Mouse (Mus musculus) forebrain, embryonic 15.5 days (tissue): ENCODE measurements at regions not wholly inside any gene's neighbourhood (a gene's known extent, or its start where the extent isn't known, plus 50 kb on each side); places are given as distances from the start of the nearest gene placed in this dataset.
"Not testable (repeated sequence)": the region's sequence is repeated elsewhere in the genome, so short reads cannot be mapped to it uniquely, and the experiment has no call there.

Experiments
- ATAC-seq: fragments of 200-750 bp; cut with Nextera tagmentation; replicated peaks from 2 replicates; pipeline ENCODE4 v1.8.0; 2017; ENCODE audit warnings: mild to moderate bottlenecking, moderate TSS enrichment, moderate library complexity
- H3K27ac ChIP-seq: fragments of 300-500 bp; sonication (generic); replicated peaks from 2 replicates; pipeline ENCODE4 v1.5.1; 2015; ENCODE audit warnings: mild to moderate bottlenecking, inconsistent platforms
- H3K27me3 ChIP-seq: fragments of 300-500 bp; sonication (generic); 2 replicates; pipeline ENCODE4 v1.6.1; 2015; ENCODE audit warnings: inconsistent platforms
- H3K36me3 ChIP-seq: fragments of 300-500 bp; sonication (generic); 2 replicates; pipeline ENCODE4 v1.6.1; 2015; ENCODE audit warnings: mild to moderate bottlenecking, inconsistent platforms
- H3K4me1 ChIP-seq: fragments of 300-500 bp; sonication (generic); 2 replicates; pipeline ENCODE4 v1.6.1; 2015; ENCODE audit warnings: inconsistent platforms
- H3K4me2 ChIP-seq: fragments of 300-500 bp; sonication (generic); replicated peaks from 2 replicates; pipeline ENCODE4 v1.6.1; 2015; ENCODE audit warnings: mild to moderate bottlenecking, inconsistent platforms
- H3K4me3 ChIP-seq: fragments of 300-500 bp; sonication (generic); 2 replicates; pipeline ENCODE4 v1.5.1; 2015; ENCODE audit warnings: mild to moderate bottlenecking, inconsistent platforms
- H3K9ac ChIP-seq: fragments of 300-500 bp; sonication (generic); replicated peaks from 2 replicates; pipeline ENCODE4 v1.6.1; 2015; ENCODE audit warnings: mild to moderate bottlenecking, inconsistent platforms
- H3K9me3 ChIP-seq: fragments of 300-500 bp; sonication (generic); 2 replicates; pipeline ENCODE4 v1.6.1; 2016; ENCODE audit warnings: inconsistent platforms
- WGBS: fragments of 180-500 bp; shearing (Covaris S2); methylation state at CpG from one replicate; pipeline ENCODE4 v1.1.7; 2015; ENCODE audit warnings: mixed read lengths; 5-methylcytosine and 5-hydroxymethylcytosine counted together

GRCm38 (mm10) chrX:131383501-131383900, 1634.0 kb downstream of the Diaph2 start:
- ATAC-seq, result no peak
- WGBS, result 93% methylated on average over 2 of the region's 2 CpGs
- H3K27me3 ChIP-seq, result no peaks in the 10 kb centered on the region

GRCm38 (mm10) chrX:131402189-131402588, 1652.6 kb downstream of the Diaph2 start:
- Histone ChIP-seq H3K9ac (no peak overlapping the region), H3K4me3 (no peak overlapping the region), H3K27ac (no peak overlapping the region), H3K27me3 (no peaks in the 10 kb centered on the region), H3K4me1 (no peaks in the 10 kb centered on the region), H3K9me3 (no peaks in the 10 kb centered on the region), H3K36me3 (no peaks in the 10 kb centered on the region), H3K4me2 (no peak overlapping the region)
- ATAC-seq, result no peak
- 75% methylated on average over 1 of the region's 1 CpGs for WGBS

More at GRCm38 (mm10) chrX:131383501-131383900, 1634.0 kb downstream of the Diaph2 start:
- Histone ChIP-seq H3K4me2 (no peak overlapping the region), H3K36me3 (no peaks in the 10 kb centered on the region), H3K9ac (no peak overlapping the region), H3K27ac (no peak overlapping the region), H3K4me3 (no peak overlapping the region), H3K4me1 (no peaks in the 10 kb centered on the region), H3K9me3 (no peaks in the 10 kb centered on the region)

- not testable (repeated sequence) for H3K4me3 ChIP-seq, H3K27ac ChIP-seq, H3K9me3 ChIP-seq, H3K4me2 ChIP-seq, H3K9ac ChIP-seq, H3K36me3 ChIP-seq, H3K27me3 ChIP-seq, ATAC-seq, H3K4me1 ChIP-seq
- WGBS, result 68% methylated on average over 2 of the region's 2 CpGs
Observed at GRCm38 (mm10) chrX:131402891-131403290, 1653.3 kb downstream of the Diaph2 start.

- H3K4me1 ChIP-seq, result no peaks in the 10 kb centered on the region
- WGBS, result 34% methylated on average over 2 of the region's 2 CpGs
Observed at GRCm38 (mm10) chrX:131406685-131407084, 1657.1 kb downstream of the Diaph2 start.

GRCm38 (mm10) chrX:131410567-131410966, 1661.0 kb downstream of the Diaph2 start:
- no peak for ATAC-seq
- no peak overlapping the region for H3K27ac ChIP-seq
- no peak overlapping the region for H3K9ac ChIP-seq
- no peak overlapping the region for H3K4me3 ChIP-seq
- no peaks in the 10 kb centered on the region for H3K27me3 ChIP-seq
- H3K36me3 ChIP-seq, result no peaks in the 10 kb centered on the region
- no peak overlapping the region for H3K4me2 ChIP-seq
- no peaks in the 10 kb centered on the region for H3K4me1 ChIP-seq
- H3K9me3 ChIP-seq, result no peaks in the 10 kb centered on the region

More at GRCm38 (mm10) chrX:131406685-131407084, 1657.1 kb downstream of the Diaph2 start:
- no peaks in the 10 kb centered on the region for H3K27me3 ChIP-seq
- H3K4me2 ChIP-seq, result no peak overlapping the region
- no peak overlapping the region for H3K9ac ChIP-seq
- H3K9me3 ChIP-seq, result no peaks in the 10 kb centered on the region
- no peak overlapping the region for H3K4me3 ChIP-seq
- no peak overlapping the region for H3K27ac ChIP-seq
- no peaks in the 10 kb centered on the region for H3K36me3 ChIP-seq
- ATAC-seq, result no peak

GRCm38 (mm10) chrX:131422178-131422577, 1672.6 kb downstream of the Diaph2 start:
- H3K9me3 ChIP-seq, result no peaks in the 10 kb centered on the region
- H3K36me3 ChIP-seq, result no peaks in the 10 kb centered on the region
- WGBS, result 85% methylated on average over 2 of the region's 2 CpGs

GRCm38 (mm10) chrX:131422811-131423210, 1673.3 kb downstream of the Diaph2 start:
- WGBS, result 83% methylated on average over 2 of the region's 2 CpGs
- Histone ChIP-seq H3K27me3 (no peaks in the 10 kb centered on the region), H3K9me3 (no peaks in the 10 kb centered on the region), H3K9ac (no peak overlapping the region), H3K36me3 (no peaks in the 10 kb centered on the region), H3K4me1 (no peaks in the 10 kb centered on the region), H3K4me3 (no peak overlapping the region), H3K4me2 (no peak overlapping the region), H3K27ac (no peak overlapping the region)
- no peak for ATAC-seq

More at GRCm38 (mm10) chrX:131422178-131422577, 1672.6 kb downstream of the Diaph2 start:
- no peaks in the 10 kb centered on the region for H3K4me1 ChIP-seq
- H3K27ac ChIP-seq, result no peak overlapping the region
- ATAC-seq, result no peak
- no peak overlapping the region for H3K9ac ChIP-seq
- no peak overlapping the region for H3K4me3 ChIP-seq
- no peak overlapping the region for H3K4me2 ChIP-seq
- no peaks in the 10 kb centered on the region for H3K27me3 ChIP-seq

GRCm38 (mm10) chrX:131434155-131434554, 1684.6 kb downstream of the Diaph2 start:
- H3K27ac ChIP-seq, result no peak overlapping the region
- H3K36me3 ChIP-seq, result no peaks in the 10 kb centered on the region
- H3K27me3 ChIP-seq, result no peaks in the 10 kb centered on the region
- H3K4me2 ChIP-seq, result no peak overlapping the region
- WGBS, result 27% methylated on average over 1 of the region's 1 CpGs
- no peak for ATAC-seq
- H3K4me3 ChIP-seq, result no peak overlapping the region
- no peak overlapping the region for H3K9ac ChIP-seq
- no peaks in the 10 kb centered on the region for H3K4me1 ChIP-seq
- no peaks in the 10 kb centered on the region for H3K9me3 ChIP-seq

GRCm38 (mm10) chrX:131452866-131453265, 1703.3 kb downstream of the Diaph2 start:
- Histone ChIP-seq H3K27me3 (no peaks in the 10 kb centered on the region), H3K4me2 (no peak overlapping the region), H3K4me1 (no peaks in the 10 kb centered on the region), H3K36me3 (no peaks in the 10 kb centered on the region), H3K9me3 (no peaks in the 10 kb centered on the region), H3K9ac (no peak overlapping the region), H3K4me3 (no peak overlapping the region), H3K27ac (no peak overlapping the region)
- ATAC-seq, result no peak
- WGBS, result 80% methylated on average over 2 of the region's 2 CpGs

GRCm38 (mm10) chrX:131460631-131461030, 1711.1 kb downstream of the Diaph2 start:
- no peak for ATAC-seq
- Histone ChIP-seq H3K4me2 (no peak overlapping the region), H3K9me3 (no peaks in the 10 kb centered on the region), H3K9ac (no peak overlapping the region), H3K4me1 (no peaks in the 10 kb centered on the region), H3K27me3 (no peaks in the 10 kb centered on the region), H3K4me3 (no peak overlapping the region), H3K27ac (no peak overlapping the region), H3K36me3 (no peaks in the 10 kb centered on the region)

GRCm38 (mm10) chrX:131489314-131489713, 1739.8 kb downstream of the Diaph2 start:
- H3K4me2 ChIP-seq, result no peak overlapping the region
- no peaks in the 10 kb centered on the region for H3K36me3 ChIP-seq
- ATAC-seq, result peak; percentile 74
- H3K27ac ChIP-seq, result no peak overlapping the region
- no peaks in the 10 kb centered on the region for H3K27me3 ChIP-seq
- no peak overlapping the region for H3K9ac ChIP-seq
- WGBS, result 35% methylated on average over 3 of the region's 3 CpGs
- H3K4me1 ChIP-seq, result no peaks in the 10 kb centered on the region
- no peak overlapping the region for H3K4me3 ChIP-seq
- H3K9me3 ChIP-seq, result no peaks in the 10 kb centered on the region

- Histone ChIP-seq H3K4me3 (no peak overlapping the region), H3K27me3 (no peaks in the 10 kb centered on the region), H3K4me2 (no peak overlapping the region), H3K9ac (no peak overlapping the region), H3K4me1 (no peaks in the 10 kb centered on the region), H3K27ac (no peak overlapping the region), H3K9me3 (no peaks in the 10 kb centered on the region), H3K36me3 (no peaks in the 10 kb centered on the region)
- WGBS, result 80% methylated on average over 1 of the region's 1 CpGs
- no peak for ATAC-seq
Observed at GRCm38 (mm10) chrX:131501409-131501808, 1751.9 kb downstream of the Diaph2 start.

- Histone ChIP-seq H3K9me3 (no peaks in the 10 kb centered on the region), H3K36me3 (no peaks in the 10 kb centered on the region), H3K27ac (no peak overlapping the region), H3K4me1 (no peaks in the 10 kb centered on the region), H3K9ac (no peak overlapping the region), H3K27me3 (no peaks in the 10 kb centered on the region), H3K4me2 (no peak overlapping the region), H3K4me3 (no peak overlapping the region)
- ATAC-seq, result no peak
Observed at GRCm38 (mm10) chrX:131506837-131507236, 1757.3 kb downstream of the Diaph2 start.
